Mouse (Mus musculus) kidney, adult 2 months (tissue): ENCODE results near the gene Tnfsf13. TPM values are rescaled to one million over a fixed set of nuclear protein-coding genes. Genes with fewer than 3 reads are reported as not detected.

ENCODE experiments used
- DNase-seq: peaks from one replicate; pipeline ENCODE4 v3.0.0; 2021
- H3K27ac ChIP-seq: fragments of 200-500 bp; 2 replicates; pipeline ENCODE4 v1.5.1; 2012; ENCODE audit warnings: low read depth, low read length, control low read depth, inconsistent platforms; ENCODE audit not compliant: insufficient read depth
- H3K27me3 ChIP-seq: fragments of 200-500 bp; replicated peaks from 2 replicates; pipeline ENCODE4 v1.6.1; 2012; ENCODE audit warnings: mild to moderate bottlenecking, moderate library complexity, low read length, inconsistent platforms; ENCODE audit not compliant: control insufficient read depth, insufficient read depth
- H3K36me3 ChIP-seq: fragments of 200-500 bp; 2 replicates; pipeline ENCODE4 v1.6.1; 2012; ENCODE audit warnings: mild to moderate bottlenecking, moderate library complexity, low read length, inconsistent platforms; ENCODE audit not compliant: control insufficient read depth, insufficient read depth
- H3K4me1 ChIP-seq: fragments of 200-500 bp; 2 replicates; pipeline ENCODE4 v1.6.1; 2011; ENCODE audit warnings: low read length; ENCODE audit not compliant: control insufficient read depth, insufficient read depth
- H3K4me3 ChIP-seq: fragments of 200-500 bp; 2 replicates; pipeline ENCODE4 v1.5.1; 2011; ENCODE audit warnings: mild to moderate bottlenecking, low read depth, low read length, control low read depth; ENCODE audit not compliant: insufficient read depth
- CTCF ChIP-seq: fragments of 200-500 bp; conservative IDR thresholded peaks from 2 replicates; pipeline ENCODE4 v1.5.1; 2011; ENCODE audit warnings: low read depth, mild to moderate bottlenecking, control low read depth, low read length, moderate library complexity, mixed read lengths; ENCODE audit not compliant: insufficient read depth, insufficient read length
- POLR2A ChIP-seq: fragments of 200-500 bp; IDR thresholded peaks from one replicate; pipeline ENCODE4 v1.6.1; 2011; ENCODE audit warnings: low read depth, low read length, control low read depth
- WGBS: fragments of 180-500 bp; shearing (Covaris S2); methylation state at CpG from one replicate; pipeline ENCODE4 v1.1.7; 2018; 5-methylcytosine and 5-hydroxymethylcytosine counted together
- polyA plus RNA-seq: library from polyadenylated mRNA; depleted of rRNA; stranded (reverse); fragments of >200 nt; gene quantifications from 2 replicates; pipeline ENCODE4 v1.2.3, GENCODE M21; 2012

The Tnfsf13 gene
- polyA plus RNA-seq, 1 experiment: 4.1 TPM

DNA sequence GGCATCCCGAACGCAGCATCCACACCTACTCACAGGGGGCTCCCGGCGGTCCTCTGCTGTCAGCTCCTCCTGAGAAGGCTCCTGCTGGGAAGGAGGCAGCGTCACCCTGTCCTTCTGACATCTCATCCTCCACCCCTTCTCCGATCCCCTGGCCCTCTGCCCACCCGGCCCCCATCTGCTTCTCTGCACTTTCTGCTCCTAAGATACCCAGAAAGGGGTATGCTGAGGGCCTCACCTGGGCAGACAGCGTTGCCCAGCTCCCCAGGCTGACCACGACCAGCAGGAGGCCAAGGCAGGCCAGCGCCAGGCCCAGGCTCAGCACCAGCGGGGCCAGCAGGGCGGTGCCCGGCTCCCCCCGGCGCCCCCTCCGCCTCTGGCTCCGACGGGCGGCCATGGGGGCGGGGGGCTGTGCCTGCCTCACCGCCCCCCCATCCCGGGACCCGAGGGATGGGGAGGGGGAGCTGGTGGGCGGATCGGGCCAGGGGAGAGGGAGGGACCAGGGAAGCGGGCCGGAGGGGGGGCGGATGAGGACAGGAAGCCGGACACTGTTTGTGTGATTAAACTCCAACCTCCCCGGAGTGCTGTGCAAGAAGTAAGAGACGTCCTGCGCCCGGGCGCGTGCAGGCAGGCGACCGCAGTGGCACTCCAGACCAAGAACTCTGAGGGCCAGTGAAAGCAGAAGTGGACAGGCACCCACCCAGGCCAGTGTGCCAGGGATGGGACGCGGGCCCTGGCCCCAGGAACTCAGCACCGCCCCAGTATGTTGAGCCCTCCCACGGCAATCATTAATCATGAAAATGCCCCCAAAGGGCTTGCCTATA lies 10.0 kb upstream of the Tnfsf13 start, which contains the start of the genes Tnfsf12 and Tnfsfm13:
Tnfsf12 (minus strand) TSS at position 489 of the 821 bp plus-strand sequence.
Tnfsfm13 (minus strand) TSS at position 738 of the 821 bp plus-strand sequence.
- peak within 1 kb of the TSS; percentile 76 for H3K4me3 ChIP-seq
- DNase-seq: peak; percentile 87
- H3K4me1 ChIP-seq: peaks cover 26% of the 10 kb centered on the region
- H3K36me3 ChIP-seq: no peaks in the 10 kb centered on the region
- TF ChIP-seq CTCF (peak; percentile 25), POLR2A (peak; percentile 59)
- 3% methylated on average over 41 of the region's 41 CpGs for WGBS
- peak within 1 kb of the TSS; percentile 95 for H3K27ac ChIP-seq
- H3K27me3 ChIP-seq: no peaks in the 10 kb centered on the region

DNA sequence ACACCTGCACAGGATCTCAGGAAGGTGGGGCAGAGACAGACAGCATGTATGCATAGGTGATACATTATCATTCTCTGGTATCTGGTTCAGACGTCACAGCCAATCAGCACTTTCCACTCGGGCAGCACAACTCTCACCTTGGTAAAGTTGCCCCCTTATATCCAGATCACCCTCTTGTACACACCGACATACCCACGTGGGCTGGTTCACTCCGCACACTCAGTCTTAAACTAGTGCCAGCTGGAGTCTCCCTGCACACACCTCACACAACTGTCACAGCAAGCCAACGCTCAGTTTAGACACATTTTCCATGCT lies 9.4 kb upstream of the Tnfsf13 start:
- TF ChIP-seq POLR2A (no peak), CTCF (no peak)
- peak overlapping the region; percentile 65 for H3K27ac ChIP-seq
- H3K27me3 ChIP-seq: no peaks in the 10 kb centered on the region
- DNase-seq: no peak
- peaks cover 26% of the 10 kb centered on the region for H3K4me1 ChIP-seq
- H3K4me3 ChIP-seq: peak overlapping the region; percentile 76
- no peaks in the 10 kb centered on the region for H3K36me3 ChIP-seq
- WGBS: 19% methylated on average over 6 of the region's 6 CpGs

DNA sequence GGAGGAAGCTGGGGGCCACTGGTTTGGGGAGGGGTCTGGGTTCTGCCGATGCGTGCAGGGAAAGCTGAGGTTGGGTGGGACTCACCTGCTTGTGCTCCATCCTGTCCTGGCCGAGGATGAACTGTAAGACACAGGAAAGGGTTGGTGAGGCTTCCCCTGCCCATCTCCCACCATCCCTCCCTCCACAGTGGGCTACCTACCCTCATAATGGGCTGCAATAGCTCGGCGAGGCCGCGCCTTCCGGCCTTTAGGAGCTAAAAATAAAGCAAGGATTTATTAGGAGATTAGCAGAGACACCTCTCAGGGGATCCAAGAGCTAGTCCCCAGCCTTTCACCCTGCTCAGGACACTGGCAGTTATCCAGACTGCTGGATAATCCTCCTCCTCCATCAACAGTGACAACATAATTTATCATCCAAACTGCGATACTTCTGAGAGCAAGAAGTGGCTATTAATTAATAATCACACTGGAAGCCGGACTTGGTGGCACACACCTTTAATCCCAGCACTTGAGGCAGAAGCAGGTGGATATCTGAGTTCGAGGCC lies 7.9 kb upstream of the Tnfsf13 start:
- WGBS: 51% methylated on average over 11 of the region's 11 CpGs
- H3K4me1 ChIP-seq: peaks cover 26% of the 10 kb centered on the region

GRCm38 (mm10) chr11:69692863-69693262 lies 7.3 kb upstream of the Tnfsf13 start:
- no peak overlapping the region for H3K4me3 ChIP-seq

More for the DNA sequence above, 7.9 kb upstream of the Tnfsf13 start:
- H3K4me3 ChIP-seq: no peak overlapping the region
- H3K27me3 ChIP-seq: no peaks in the 10 kb centered on the region
- DNase-seq: peak; percentile 59
- no peaks in the 10 kb centered on the region for H3K36me3 ChIP-seq
- peak overlapping the region; percentile 66 for H3K27ac ChIP-seq
- no peak for TF ChIP-seq POLR2A
- no peak for TF ChIP-seq CTCF

GRCm38 (mm10) chr11:69692196-69692811 lies 6.7 kb upstream of the Tnfsf13 start:
- no peaks in the 10 kb centered on the region for H3K27me3 ChIP-seq
- peaks cover 26% of the 10 kb centered on the region for H3K4me1 ChIP-seq
- H3K4me3 ChIP-seq: no peak overlapping the region
- DNase-seq: peak; percentile 65
- WGBS: 59% methylated on average over 9 of the region's 9 CpGs
- H3K27ac ChIP-seq: peak overlapping the region; percentile 78
- H3K36me3 ChIP-seq: no peaks in the 10 kb centered on the region
- TF ChIP-seq CTCF: no peak
- no peak for TF ChIP-seq POLR2A

More at GRCm38 (mm10) chr11:69692863-69693262, 7.3 kb upstream of the Tnfsf13 start:
- Histone ChIP-seq H3K4me1 (peaks cover 26% of the 10 kb centered on the region), H3K27me3 (no peaks in the 10 kb centered on the region), H3K36me3 (no peaks in the 10 kb centered on the region), H3K27ac (peak overlapping the region; percentile 78)
- peak; percentile 90 for DNase-seq
- WGBS: 61% methylated on average over 6 of the region's 6 CpGs
- no peak for TF ChIP-seq POLR2A
- no peak for TF ChIP-seq CTCF

GRCm38 (mm10) chr11:69689891-69690290 lies 4.3 kb upstream of the Tnfsf13 start:
- DNase-seq: peak; percentile 81
- 62% methylated on average over 1 of the region's 1 CpGs for WGBS
- H3K27ac ChIP-seq: peak overlapping the region; percentile 47; the same call in 1 of the 2 replicates
- H3K36me3 ChIP-seq: no peaks in the 10 kb centered on the region
- no peak for TF ChIP-seq CTCF
- no peak for TF ChIP-seq POLR2A
- H3K4me1 ChIP-seq: peaks cover 40% of the 10 kb centered on the region
- no peak overlapping the region for H3K4me3 ChIP-seq
- no peaks in the 10 kb centered on the region for H3K27me3 ChIP-seq

GRCm38 (mm10) chr11:69687061-69687460 lies 1.5 kb upstream of the Tnfsf13 start:
- H3K36me3 ChIP-seq: no peaks in the 10 kb centered on the region
- H3K4me3 ChIP-seq: no peak overlapping the region
- H3K27ac ChIP-seq: no peak overlapping the region; the same call in 1 of the 2 replicates
- no peak for DNase-seq
- no peaks in the 10 kb centered on the region for H3K27me3 ChIP-seq
- 56% methylated on average over 5 of the region's 5 CpGs for WGBS
- TF ChIP-seq CTCF (no peak), POLR2A (no peak)
- H3K4me1 ChIP-seq: peaks cover 36% of the 10 kb centered on the region
